Mouse (Mus musculus) gastrocnemius, postnatal 10 days (tissue): Measurements from ENCODE around the gene Tent5c. TPM values are rescaled to one million over a fixed set of nuclear protein-coding genes. Genes with fewer than 3 reads are reported as not detected.

Source experiments
- DNase-seq: peaks from one replicate; pipeline ENCODE4 v3.0.0; 2021; ENCODE audit warnings: mixed read lengths
- total RNA-seq, 2 experiments: library from RNA; stranded (reverse); gene quantifications; 2 replicates each; pipeline ENCODE4 v1.2.3; 2021

Gene Tent5c
- total RNA-seq, 2 experiments from 2014 or later = 6.0 to 8.8 TPM

- no peak for DNase-seq
Measured at GRCm38 (mm10) chr3:100487046-100487445, 2.1 kb downstream of the Tent5c start.

GRCm38 (mm10) chr3:100485390-100486132, 3.6 kb downstream of the Tent5c start:
- DNase-seq = no peak

- no peak for DNase-seq
Measured at GRCm38 (mm10) chr3:100482971-100483610, 6.0 kb downstream of the Tent5c start.

- DNase-seq = no peak
Measured at GRCm38 (mm10) chr3:100482324-100482911, 6.7 kb downstream of the Tent5c start.

- DNase-seq = no peak
Measured at GRCm38 (mm10) chr3:100480251-100481005, 8.7 kb downstream of the Tent5c start.

- no peak for DNase-seq
Measured at GRCm38 (mm10) chr3:100474950-100475472, 14.1 kb downstream of the Tent5c start.

GRCm38 (mm10) chr3:100474536-100474935, 14.6 kb downstream of the Tent5c start:
- DNase-seq = no peak

- DNase-seq = no peak
Measured at GRCm38 (mm10) chr3:100473146-100473545, 16.0 kb downstream of the Tent5c start.

GRCm38 (mm10) chr3:100470902-100471301, 18.2 kb downstream of the Tent5c start:
- no peak for DNase-seq

GRCm38 (mm10) chr3:100470101-100470500, 19.0 kb downstream of the Tent5c start:
- no peak for DNase-seq

GRCm38 (mm10) chr3:100466551-100466950, 22.6 kb downstream of the Tent5c start:
- no peak for DNase-seq

GRCm38 (mm10) chr3:100464596-100464995, 24.5 kb downstream of the Tent5c start:
- DNase-seq = no peak

- no peak for DNase-seq
Measured at GRCm38 (mm10) chr3:100463959-100464265, 25.2 kb downstream of the Tent5c start.

- DNase-seq = no peak
Measured at GRCm38 (mm10) chr3:100463160-100463958, 25.8 kb downstream of the Tent5c start.

GRCm38 (mm10) chr3:100462235-100463083, 26.7 kb downstream of the Tent5c start:
- DNase-seq = peak; percentile 27

- no peak for DNase-seq
Measured at GRCm38 (mm10) chr3:100460510-100460909, 28.6 kb downstream of the Tent5c start.

GRCm38 (mm10) chr3:100443798-100444500, 45.2 kb downstream of the Tent5c start:
- DNase-seq = no peak

- no peak for DNase-seq
Measured at GRCm38 (mm10) chr3:100442499-100442898, 46.6 kb downstream of the Tent5c start.

- no peak for DNase-seq
Measured at GRCm38 (mm10) chr3:100440754-100441153, 48.4 kb downstream of the Tent5c start.

GRCm38 (mm10) chr3:100440009-100440408, 49.1 kb downstream of the Tent5c start:
- DNase-seq = no peak
